Mouse (Mus musculus) liver, adult (tissue): Measurements from ENCODE around the gene Xpa.

Source experiments
- GATA4 ChIP-seq: IDR thresholded peaks from 2 replicates; pipeline ENCODE4 v1.6.1; 2014; ENCODE audit warnings: mild to moderate bottlenecking, low read length; ENCODE audit not compliant: insufficient replicate concordance

The Xpa gene

DNA sequence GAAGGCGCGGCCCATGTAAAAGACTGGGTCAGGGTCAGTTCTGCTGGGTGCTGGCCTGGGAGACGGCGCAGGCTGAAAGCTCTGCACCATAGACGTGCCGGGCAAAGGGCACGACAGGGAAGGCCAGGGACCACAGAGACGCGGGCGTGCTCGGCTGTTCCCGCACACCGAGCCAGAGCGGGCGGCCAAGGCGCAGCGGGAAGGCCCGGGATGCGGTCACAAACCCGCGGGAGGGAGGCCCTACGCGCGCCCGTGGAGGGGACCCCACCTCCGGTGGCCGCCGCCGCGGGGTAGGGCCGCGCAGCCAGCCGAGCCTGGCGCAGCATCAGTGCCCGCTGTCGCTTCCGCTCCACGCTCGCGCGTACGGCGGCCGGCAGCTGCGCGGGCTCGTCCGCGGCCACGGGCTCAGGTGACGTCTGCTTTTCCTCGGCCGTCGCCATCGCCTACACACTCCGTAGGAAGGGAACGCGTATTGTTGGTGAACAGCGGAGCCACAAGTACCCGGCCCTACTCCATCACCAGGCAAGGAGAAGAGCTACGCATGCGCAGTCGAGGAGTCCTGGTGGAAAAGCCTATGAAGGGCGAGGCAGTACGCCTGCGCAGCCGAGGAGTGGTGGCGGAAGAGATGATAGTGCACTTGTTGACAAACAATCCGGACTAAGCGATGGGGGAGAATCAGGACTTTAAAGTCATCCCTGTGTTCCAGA is at the start of gene Xpa:
Gene Xpa (minus strand): TSS at position 531 of the 707 bp plus-strand sequence.
- TF ChIP-seq GATA4, result 0 out of 2 replicates have a peak, but pooled peaks have one; percentile 16

DNA sequence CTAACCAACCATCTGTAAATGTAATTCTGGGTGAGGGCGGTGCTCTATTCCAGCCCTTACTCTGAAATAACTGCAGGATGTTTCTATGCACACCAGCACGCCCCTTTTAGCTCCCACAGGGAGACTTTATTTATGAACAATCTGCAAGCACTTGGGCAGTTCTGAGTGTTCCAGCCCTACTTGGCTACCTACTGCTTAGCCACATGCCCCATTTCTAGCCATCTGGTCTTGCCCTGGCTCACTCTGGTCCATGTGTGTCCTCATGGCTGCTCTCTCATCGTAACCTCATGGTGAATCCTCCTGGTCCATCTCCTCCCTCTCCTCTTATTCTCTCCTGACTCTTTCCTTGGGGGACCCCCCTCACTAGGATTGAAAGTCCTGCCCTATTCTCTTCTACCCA is 39.8 kb upstream of the Xpa start:
- TF ChIP-seq GATA4, result no peak

DNA sequence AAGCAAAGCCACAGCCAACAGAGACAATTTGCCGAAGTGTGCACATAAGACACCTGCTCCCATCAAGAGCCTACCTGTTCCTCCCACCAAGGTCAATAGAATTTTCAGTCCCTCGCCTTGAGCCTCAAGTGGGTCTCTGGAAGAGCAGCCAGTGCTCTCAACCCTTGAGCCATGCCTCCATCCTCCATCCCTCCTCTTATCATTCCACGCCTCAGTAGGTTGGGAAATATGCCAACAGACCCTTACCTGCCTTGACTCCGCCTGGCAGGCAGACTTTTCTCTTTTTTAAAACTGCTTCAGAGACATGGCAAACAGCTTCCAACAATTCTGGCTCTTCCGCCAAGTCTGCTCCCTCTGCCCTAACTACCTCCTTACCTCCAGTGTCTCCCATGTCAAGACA is 38.6 kb upstream of the Xpa start:
- no peak for TF ChIP-seq GATA4

DNA sequence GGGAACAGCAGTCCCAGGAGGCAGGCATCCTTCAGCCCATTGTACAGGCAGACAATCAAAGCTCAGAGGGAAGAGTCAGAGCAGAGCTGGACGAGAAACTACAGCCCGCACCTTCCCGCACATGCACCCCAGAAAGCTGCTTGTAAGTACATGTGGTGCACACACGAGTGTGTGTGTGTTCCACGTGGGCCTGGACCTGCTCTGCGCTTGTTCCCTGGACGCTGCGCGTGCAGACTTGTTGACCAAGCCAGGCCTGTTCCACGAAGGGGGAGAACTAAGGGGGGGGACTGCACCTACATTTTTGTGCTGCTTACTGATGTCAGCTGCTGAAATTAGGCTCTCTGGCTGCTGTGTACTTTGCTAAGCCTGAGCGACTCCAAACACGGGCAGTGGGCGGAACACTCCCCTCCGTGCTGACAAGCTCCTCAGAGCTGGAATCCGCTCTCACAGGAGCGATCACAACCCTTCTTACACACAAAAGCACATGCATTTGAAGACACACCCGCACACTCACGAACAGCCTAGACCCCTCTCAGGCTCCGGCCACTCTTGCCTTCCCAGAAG is 30.9 kb upstream of the Xpa start:
- TF ChIP-seq GATA4, result no peak

DNA sequence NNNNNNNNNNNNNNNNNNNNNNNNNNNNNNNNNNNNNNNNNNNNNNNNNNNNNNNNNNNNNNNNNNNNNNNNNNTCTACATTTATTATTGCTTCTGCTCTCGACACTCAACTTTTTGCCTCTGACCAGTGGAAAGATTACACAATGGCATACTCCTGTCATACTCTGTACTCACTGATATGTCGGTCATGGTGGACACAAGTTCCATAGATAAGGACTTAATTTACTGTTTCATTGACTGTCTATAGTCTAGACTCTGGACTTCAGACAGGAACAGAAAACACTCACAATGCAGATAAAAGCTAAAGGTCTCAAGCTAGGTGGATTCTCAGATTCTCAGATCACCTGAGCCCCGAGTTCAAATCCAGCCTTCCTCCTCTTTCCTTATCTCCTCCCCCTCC is 25.0 kb upstream of the Xpa start:
- no peak for TF ChIP-seq GATA4

DNA sequence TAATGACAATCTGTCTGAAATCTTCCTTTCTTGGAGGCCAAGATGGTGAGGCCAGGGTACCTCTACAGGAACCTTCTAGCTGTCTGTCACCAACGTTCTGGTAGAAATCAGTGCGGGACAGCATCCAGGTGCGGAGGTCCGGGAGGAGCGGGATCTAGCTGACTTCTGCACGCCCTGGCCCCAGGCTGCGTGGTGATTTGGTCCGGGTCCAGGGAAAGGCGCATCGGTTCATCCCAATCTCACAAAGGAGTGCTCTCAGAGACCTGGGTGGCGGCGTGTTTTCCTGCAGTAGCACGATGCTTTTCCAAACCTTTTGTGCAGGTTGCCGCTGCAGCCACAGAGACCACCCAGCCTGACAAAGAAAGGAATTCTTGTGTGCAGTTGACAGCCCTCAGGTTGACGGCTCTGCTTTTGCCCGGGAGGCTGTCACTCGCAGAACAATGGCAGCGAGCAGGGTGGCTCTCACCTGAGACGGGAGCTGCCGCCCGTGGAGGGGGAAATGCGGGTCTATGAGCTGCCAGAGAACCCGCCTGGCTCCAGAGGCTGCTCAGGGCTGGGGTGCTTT is 6.5 kb upstream of the Xpa start:
- TF ChIP-seq GATA4, result no peak

DNA sequence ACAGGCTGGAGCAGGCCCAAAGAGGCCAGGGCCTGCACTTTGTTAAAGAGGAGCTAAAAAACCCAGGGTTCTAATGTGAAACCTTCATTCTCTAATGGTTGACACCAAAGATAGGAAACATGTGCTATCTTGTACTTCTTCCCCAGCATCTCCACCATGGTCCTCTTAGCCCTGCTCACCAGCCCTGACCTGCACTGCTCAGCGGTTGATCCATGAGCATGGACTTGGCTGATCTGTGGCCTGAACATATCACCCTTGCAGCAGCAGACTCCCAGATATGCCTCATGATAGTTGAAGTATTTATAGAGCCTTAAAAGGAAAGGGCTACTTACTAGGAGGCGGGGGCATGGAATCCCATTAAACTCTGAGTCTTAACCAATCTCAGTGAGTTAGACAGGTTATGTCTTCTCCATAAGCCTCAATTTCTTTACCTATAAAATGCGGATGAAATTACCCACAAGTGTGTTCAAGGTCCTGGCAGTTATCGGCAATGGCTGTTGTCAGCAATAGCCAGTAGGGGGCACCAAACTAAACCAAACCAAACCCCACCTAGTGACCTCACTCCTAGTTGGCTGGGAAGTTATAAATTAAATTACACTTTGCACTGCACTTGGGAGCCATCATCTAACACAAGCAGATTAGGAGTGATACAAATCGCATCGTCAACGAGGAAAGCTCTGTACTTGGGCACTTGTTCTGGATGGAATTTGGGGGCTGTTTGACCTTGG is 5.9 kb upstream of the Xpa start:
- 0 out of 2 replicates have a peak, but pooled peaks have one; percentile 49 for TF ChIP-seq GATA4

DNA sequence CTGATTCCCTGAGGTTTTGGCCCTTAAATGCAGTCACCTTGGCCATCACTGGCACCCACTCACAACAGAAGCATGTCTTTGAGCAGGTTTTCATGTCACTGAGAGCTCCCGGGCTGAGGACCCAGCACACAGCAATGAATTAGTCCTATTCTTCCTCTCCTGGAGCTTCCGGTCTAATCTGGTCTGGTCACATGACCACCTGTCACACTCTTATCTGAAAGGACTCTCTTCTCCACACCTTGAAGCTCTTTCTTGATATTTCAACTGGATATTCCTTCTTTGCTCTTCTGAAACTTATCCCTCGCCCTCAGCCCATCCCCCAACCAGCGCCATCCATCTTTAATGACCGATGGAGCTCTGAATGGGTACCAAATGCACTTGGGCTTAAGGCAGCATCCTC is 2.0 kb upstream of the Xpa start:
- no peak for TF ChIP-seq GATA4

DNA sequence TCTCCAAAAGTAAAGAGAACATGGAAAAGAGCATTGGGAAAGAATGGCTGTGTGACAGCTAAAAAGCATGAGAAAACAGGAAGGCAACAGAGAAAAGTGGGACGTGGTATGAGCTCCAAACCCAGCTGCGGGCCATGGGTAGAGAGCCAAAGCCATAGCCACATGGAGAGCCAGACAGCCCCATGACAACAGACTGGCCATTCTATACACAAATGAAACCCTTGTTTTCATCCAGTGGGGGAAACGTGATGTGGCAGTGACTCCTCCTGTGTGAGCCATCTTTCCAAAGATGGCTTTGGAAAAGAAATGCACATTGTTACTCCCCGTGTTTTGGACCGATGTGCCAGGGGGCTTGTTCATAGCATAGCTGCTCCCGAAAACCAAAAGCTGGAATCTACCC is 402 bp upstream of the Xpa start:
- no peak for TF ChIP-seq GATA4

DNA sequence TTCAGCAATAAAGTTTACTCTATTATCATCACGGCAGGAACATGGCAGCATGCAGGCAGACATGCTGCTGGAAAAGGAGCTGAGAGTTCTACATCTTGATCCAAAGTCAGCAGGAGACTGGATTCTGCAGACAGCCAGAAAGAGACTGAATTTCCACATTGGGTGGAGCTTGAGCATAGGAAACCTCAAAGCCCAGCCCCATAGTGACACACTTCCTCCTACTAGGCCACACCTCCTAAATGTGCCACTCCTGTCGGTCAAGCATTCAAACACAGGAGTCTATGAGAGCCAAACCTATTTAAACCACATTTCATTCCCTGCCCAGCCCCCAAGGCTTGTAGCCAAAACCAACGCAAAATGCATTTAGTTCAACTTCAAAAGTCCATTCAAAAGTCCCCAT is 9.6 kb downstream of the Xpa start:
- TF ChIP-seq GATA4, result no peak

DNA sequence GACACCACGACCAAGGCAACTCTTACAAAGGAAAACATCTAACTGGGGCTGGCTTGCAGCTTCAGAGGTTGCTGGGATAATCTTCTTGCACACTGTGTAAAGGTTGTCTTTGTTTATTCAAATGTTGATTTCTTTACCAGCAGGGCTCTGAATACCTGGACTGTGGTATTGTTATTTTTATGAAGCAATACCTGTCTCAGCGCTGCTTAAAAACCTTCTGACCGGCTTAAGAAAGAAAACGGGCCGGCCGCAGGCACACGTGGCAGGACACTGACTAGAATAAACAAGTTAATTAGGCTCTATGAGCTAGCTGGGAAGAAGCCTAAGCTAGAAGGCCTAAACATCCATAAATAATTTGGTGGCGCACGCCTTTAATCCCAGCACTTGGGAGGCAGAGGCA is 10.2 kb downstream of the Xpa start:
- TF ChIP-seq GATA4, result no peak

DNA sequence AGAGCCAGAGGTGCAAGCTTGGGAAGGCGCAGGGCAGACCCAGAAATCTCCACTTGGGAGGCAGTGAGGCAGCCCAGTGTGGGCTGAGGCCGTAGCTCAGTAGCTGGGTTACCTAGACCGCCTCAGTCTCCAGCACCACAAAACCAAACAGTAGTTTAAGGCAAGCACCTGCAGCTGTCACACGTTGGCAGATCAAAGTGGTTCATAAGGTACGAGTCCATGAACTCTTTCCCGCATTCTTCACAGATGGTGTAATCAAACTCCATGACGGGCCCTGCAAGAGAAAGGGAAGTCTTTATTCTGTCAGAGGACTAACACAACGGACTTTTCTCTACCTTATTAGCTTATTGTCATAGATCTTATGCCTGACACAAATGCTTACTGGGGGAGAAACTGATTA is 10.7 kb downstream of the Xpa start:
- TF ChIP-seq GATA4, result no peak

DNA sequence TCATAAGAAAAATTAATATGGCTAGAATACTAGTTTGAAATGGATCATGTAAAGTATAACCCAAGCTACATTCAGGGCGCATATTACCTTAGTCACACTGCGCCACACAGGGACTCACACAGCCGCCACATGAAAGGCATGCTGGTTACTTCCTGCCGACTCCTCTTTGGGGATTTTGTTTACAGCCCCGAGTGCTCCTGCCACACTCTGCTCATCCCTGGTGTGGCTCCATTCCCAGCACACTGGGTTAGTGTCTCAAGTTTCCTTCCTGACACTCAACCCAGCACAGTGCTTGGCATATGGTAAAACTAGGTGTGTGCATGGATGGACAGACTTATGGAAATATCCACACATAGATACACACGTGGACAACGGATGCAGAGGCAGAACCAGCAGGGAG is 13.9 kb downstream of the Xpa start:
- no peak for TF ChIP-seq GATA4

DNA sequence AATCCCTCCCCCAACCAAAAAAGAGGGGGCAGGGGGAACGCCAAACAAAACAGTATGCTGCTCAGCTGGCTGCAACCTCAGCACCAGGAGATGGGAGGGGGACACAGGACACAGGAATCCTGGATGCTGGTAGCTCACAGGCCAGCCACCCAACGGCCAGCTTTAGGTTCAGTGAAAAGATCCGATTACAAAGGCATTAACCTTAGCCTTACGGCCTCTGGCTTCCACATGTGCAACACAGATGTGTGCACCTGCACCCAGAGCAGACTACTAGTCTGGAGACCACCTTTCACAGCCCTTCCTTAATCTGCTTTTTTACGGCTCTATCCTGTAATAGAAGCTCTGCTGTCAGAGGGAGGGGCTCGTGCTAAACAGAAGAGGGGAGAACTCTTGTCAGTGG is 14.9 kb downstream of the Xpa start:
- TF ChIP-seq GATA4, result no peak

DNA sequence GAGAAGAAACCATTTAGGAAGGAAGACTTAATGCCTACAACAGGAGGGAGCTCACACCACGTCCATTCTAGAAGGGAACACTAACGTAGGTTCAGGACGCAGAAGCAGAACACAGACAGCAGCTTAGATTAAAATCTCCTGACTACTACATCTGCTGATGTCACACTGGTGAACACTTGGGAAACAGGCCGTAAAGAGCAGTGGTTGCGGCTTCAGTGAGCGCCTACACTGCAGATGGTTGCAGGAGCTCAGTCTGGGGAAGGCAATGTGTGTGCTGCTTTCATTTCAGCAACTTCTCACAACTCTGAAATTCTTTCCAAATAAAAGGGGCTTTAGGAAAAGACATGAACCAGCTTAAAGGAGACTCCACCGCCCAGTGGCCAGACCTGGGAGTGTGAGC is 18.6 kb downstream of the Xpa start:
- TF ChIP-seq GATA4, result no peak

DNA sequence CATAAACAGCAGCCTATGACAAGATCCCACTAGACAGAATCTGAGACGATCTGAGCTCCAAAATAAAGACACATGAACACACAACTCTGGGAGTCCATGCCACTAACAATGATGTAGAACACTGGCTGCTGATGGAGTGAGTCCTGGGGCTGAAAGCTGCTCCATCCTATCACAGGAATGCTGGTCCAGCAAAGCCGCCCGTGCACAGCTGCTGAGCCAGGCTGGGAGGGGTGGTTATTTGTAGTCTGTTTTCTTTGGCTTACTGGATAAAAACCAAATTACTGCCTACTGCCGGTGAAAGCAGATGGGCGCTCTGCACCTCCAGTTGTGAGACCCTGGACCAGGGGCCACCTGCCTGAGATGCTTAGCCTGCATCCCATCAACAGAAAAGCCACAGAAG is 19.1 kb downstream of the Xpa start:
- no peak for TF ChIP-seq GATA4
